22 mouse cellular contexts compared by ENCODE assay signal in genomic region chr3:3831411-3832286, GRCm38 (mm10).
A peak's percentile ranks its signal among the peaks of the same experiment; 100 is the strongest.
DNase-seq lines count a peak whose midpoint lies in the region; ATAC-seq and TF ChIP-seq lines count a peak whose summit lies in the region.
"Had no signal": no experiment of that assay in that cellular context is flagged by ENCODE, and none has a peak within 500 bp of the region (broad histone marks: within the 10 kb centered on the region; RNA-seq: fewer than 3 reads in every experiment).

No protein-coding gene starts in this region.

- no peak for TF ChIP-seq CTCF in brain, embryonic 14.5 days (IDR thresholded peaks at IDR 0.05; ENCODE audit: borderline replicate concordance, extremely low read depth, insufficient read depth, insufficient read length)
- no peak for TF ChIP-seq CTCF in midbrain, postnatal 0 days (IDR thresholded peaks at IDR 0.05)

- H3K27me3 ChIP-seq in forebrain, embryonic 11.5 days (ENCODE audit: control insufficient read depth, insufficient read depth, low read length): no peaks in the 10 kb centered on the region
- H3K27me3 ChIP-seq in forebrain, embryonic 10.5 days (ENCODE audit: poor library complexity, severe bottlenecking): no peaks in the 10 kb centered on the region
- no peaks in the 10 kb centered on the region for H3K27me3 ChIP-seq in hindbrain, embryonic 12.5 days
- H3K27me3 ChIP-seq in midbrain, postnatal 0 days (ENCODE audit: insufficient read depth, low read length): no peaks in the 10 kb centered on the region
- H3K27me3 ChIP-seq: embryonic facial prominence, embryonic 12.5 days; kidney, embryonic 15.5 days had no signal

- H3K36me3 ChIP-seq in forebrain, embryonic 11.5 days (ENCODE audit: control insufficient read depth, insufficient read depth, low read length): no peaks in the 10 kb centered on the region
- no peaks in the 10 kb centered on the region for H3K36me3 ChIP-seq in forebrain, embryonic 10.5 days (replicated peaks)
- H3K36me3 ChIP-seq in hindbrain, embryonic 12.5 days: no peaks in the 10 kb centered on the region
- no peaks in the 10 kb centered on the region for H3K36me3 ChIP-seq in midbrain, postnatal 0 days (ENCODE audit: insufficient read depth, low read length)
- H3K36me3 ChIP-seq: embryonic facial prominence, embryonic 12.5 days; kidney, embryonic 15.5 days had no signal

- H3K4me1 ChIP-seq in forebrain, embryonic 11.5 days (replicated peaks; ENCODE audit: control insufficient read depth, insufficient read depth, low read length): no peaks in the 10 kb centered on the region
- H3K4me1 ChIP-seq in forebrain, embryonic 10.5 days: no peaks in the 10 kb centered on the region
- H3K4me1 ChIP-seq in hindbrain, embryonic 12.5 days: no peaks in the 10 kb centered on the region
- no peaks in the 10 kb centered on the region for H3K4me1 ChIP-seq in midbrain, postnatal 0 days (ENCODE audit: insufficient read depth, low read length)
- H3K4me1 ChIP-seq: embryonic facial prominence, embryonic 12.5 days; kidney, embryonic 15.5 days had no signal

- no peak overlapping the region for H3K27ac ChIP-seq in forebrain, embryonic 11.5 days (ENCODE audit: low read depth, low read length)
- H3K27ac ChIP-seq in forebrain, embryonic 10.5 days: no peak overlapping the region
- H3K27ac ChIP-seq in hindbrain, embryonic 12.5 days: no peak overlapping the region
- no peak overlapping the region for H3K27ac ChIP-seq in midbrain, postnatal 0 days (ENCODE audit: low read depth, low read length)
- H3K27ac ChIP-seq: embryonic facial prominence, embryonic 12.5 days; kidney, embryonic 15.5 days; stomach, postnatal 0 days had no signal

- H3K9me3 ChIP-seq in forebrain, embryonic 11.5 days (ENCODE audit: control insufficient read depth, low read length): no peaks in the 10 kb centered on the region
- H3K9me3 ChIP-seq in forebrain, embryonic 10.5 days: 0 out of 2 replicates have a peak, but pooled peaks cover 2% of the 10 kb centered on the region
- no peaks in the 10 kb centered on the region for H3K9me3 ChIP-seq in hindbrain, embryonic 12.5 days (replicated peaks)
- no peaks in the 10 kb centered on the region for H3K9me3 ChIP-seq in midbrain, postnatal 0 days (ENCODE audit: low read length)
- H3K9me3 ChIP-seq: embryonic facial prominence, embryonic 12.5 days; kidney, embryonic 15.5 days had no signal

- WGBS in forebrain, embryonic 11.5 days: 60% methylated on average over 7 of the region's 7 CpGs
- 79% methylated on average over 7 of the region's 7 CpGs for WGBS in forebrain, embryonic 10.5 days
- WGBS in hindbrain, embryonic 12.5 days: 76% methylated on average over 7 of the region's 7 CpGs
- WGBS in midbrain, postnatal 0 days: 72% methylated on average over 7 of the region's 7 CpGs

- H3K4me2 ChIP-seq in forebrain, embryonic 11.5 days (ENCODE audit: low read depth, low read length, severe bottlenecking): no peak overlapping the region
- H3K4me2 ChIP-seq in hindbrain, embryonic 12.5 days (replicated peaks): no peak overlapping the region
- no peak overlapping the region for H3K4me2 ChIP-seq in midbrain, postnatal 0 days (ENCODE audit: low read depth, low read length, poor library complexity, severe bottlenecking)
- H3K4me2 ChIP-seq: embryonic facial prominence, embryonic 12.5 days; kidney, embryonic 15.5 days had no signal

- intact Hi-C loops in heart, postnatal 10 days (cut with DNase I): no loop called here

- no peak overlapping the region for H3K9ac ChIP-seq in forebrain, embryonic 11.5 days (ENCODE audit: low read length)
- H3K9ac ChIP-seq in hindbrain, embryonic 12.5 days: no peak overlapping the region
- no peak overlapping the region for H3K9ac ChIP-seq in midbrain, postnatal 0 days (replicated peaks; ENCODE audit: low read length, poor library complexity, severe bottlenecking)
- H3K9ac ChIP-seq: embryonic facial prominence, embryonic 12.5 days; kidney, embryonic 15.5 days had no signal

- DNase-seq in forebrain, embryonic 11.5 days (ENCODE audit: low spot score): no peak
- DNase-seq in forebrain, embryonic 10.5 days (ENCODE audit: extremely low spot score, low spot score): no peak
- peak; percentile 91 for DNase-seq in brain, embryonic 14.5 days (ENCODE audit: low read depth)
- peak; percentile 51 for DNase-seq in midbrain, postnatal 0 days (ENCODE audit: low spot score)
- DNase-seq in thymus, postnatal 4 days: no peak
- no peak for DNase-seq in heart, postnatal 10 days
- DNase-seq in layer of hippocampus, postnatal 36 days: no peak
- DNase-seq: adrenal gland, adult 8-10 months; cerebellum, adult 9-11 months; gastrocnemius, postnatal 10 days; heart, adult 18-20 months; heart, postnatal 4 days; liver; right cerebral cortex, adult 18-20 months had no signal

- H3K4me3 ChIP-seq in forebrain, embryonic 11.5 days (ENCODE audit: low read depth, low read length): no peak overlapping the region
- H3K4me3 ChIP-seq in forebrain, embryonic 10.5 days: no peak overlapping the region
- H3K4me3 ChIP-seq in hindbrain, embryonic 12.5 days: no peak overlapping the region
- no peak overlapping the region for H3K4me3 ChIP-seq in midbrain, postnatal 0 days (ENCODE audit: low read depth, low read length)
- H3K4me3 ChIP-seq: embryonic facial prominence, embryonic 12.5 days; erythroblast, embryonic 14.5 days; kidney, embryonic 15.5 days had no signal

- no peak for TF ChIP-seq POLR2A in brain, embryonic 14.5 days (IDR thresholded peaks at IDR 0.05; ENCODE audit: borderline replicate concordance, extremely low read depth, insufficient read depth, insufficient read length, poor library complexity, severe bottlenecking)

- peak; percentile 91 for ATAC-seq in forebrain, embryonic 11.5 days (replicated peaks; ENCODE audit: low FRiP score)
- peak; percentile 72 for ATAC-seq in hindbrain, embryonic 12.5 days (ENCODE audit: low FRiP score)
- ATAC-seq in midbrain, postnatal 0 days (ENCODE audit: low FRiP score): 0 out of 2 replicates have a peak, but pooled peaks have one; percentile 52
- ATAC-seq: intestine, postnatal 0 days; lung, postnatal 0 days; Patski had no signal

Comparison
In these comparisons a context has a peak if more than half of its experiments do, and no peak if none do; other contexts are left out.
1. DNase-seq: peak in brain, embryonic 14.5 days (single experiment) and midbrain, postnatal 0 days (single experiment); none in forebrain, embryonic 11.5 days (single experiment), forebrain, embryonic 10.5 days (single experiment), thymus, postnatal 4 days (single experiment), heart, postnatal 10 days (0 of 2) and layer of hippocampus, postnatal 36 days (0 of 2).
2. Peak in every context shown above with its lines, with median percentiles within 50 percentile points of each other: ATAC-seq.